Mouse (Mus musculus) right cerebral cortex, postnatal 25 days (tissue): ENCODE data around the gene Gm5460.

Experiments used
- DNase-seq: peaks from one replicate; pipeline ENCODE4 v3.0.0; 2022

Gm5460 gene

DNA sequence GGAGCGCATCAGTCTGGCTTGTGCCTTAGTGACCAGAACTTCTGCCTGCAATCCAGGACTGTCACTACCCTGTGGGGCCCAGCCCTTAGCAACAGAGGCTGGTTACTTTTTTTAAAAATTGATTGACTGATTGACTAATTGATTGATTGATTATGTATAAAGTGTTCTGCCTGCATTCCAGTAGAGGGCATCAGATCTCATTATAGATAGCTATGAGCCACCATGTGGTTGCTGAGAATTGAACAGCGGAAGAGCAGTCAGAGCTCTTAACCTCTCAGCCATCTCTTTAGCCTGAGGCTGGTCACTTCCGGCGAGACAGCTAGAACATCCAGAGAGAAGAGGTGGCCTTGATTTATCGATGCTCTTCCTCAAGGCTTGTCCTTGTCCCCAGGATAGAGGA is 60.7 kb downstream of the Gm5460 start:
- DNase-seq, result no peak

DNA sequence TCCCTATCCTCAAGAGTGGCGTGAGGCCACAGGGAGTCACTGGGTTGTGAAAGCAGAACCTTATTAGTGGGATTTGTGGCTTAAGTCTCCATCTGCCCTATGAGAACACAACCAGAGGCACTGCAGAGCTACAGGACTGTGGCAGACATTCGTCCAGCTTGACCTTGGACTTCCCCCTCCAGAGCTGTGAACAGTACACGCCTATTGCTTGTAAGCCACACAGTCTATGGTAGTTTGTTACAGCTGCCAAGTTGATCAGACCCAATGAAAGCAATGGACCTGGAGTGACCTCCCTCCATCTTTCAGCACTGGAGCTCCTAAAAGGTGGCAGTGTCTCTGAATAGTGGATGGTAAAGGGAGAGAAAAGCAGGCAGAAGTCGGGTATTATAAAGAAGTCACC is 61.7 kb downstream of the Gm5460 start:
- DNase-seq, result no peak

GRCm38 (mm10) chr14:34080321-34080997 is 63.9 kb downstream of the Gm5460 start:
- peak; percentile 48 for DNase-seq

- no peak for DNase-seq
Measured at GRCm38 (mm10) chr14:34085731-34086130, 69.2 kb downstream of the Gm5460 start, which contains the start of gene Anxa8. Gene Anxa8 (plus strand): TSS chr14:34085981.

- no peak for DNase-seq
Measured at GRCm38 (mm10) chr14:34086806-34087205, 70.2 kb downstream of the Gm5460 start.

DNA sequence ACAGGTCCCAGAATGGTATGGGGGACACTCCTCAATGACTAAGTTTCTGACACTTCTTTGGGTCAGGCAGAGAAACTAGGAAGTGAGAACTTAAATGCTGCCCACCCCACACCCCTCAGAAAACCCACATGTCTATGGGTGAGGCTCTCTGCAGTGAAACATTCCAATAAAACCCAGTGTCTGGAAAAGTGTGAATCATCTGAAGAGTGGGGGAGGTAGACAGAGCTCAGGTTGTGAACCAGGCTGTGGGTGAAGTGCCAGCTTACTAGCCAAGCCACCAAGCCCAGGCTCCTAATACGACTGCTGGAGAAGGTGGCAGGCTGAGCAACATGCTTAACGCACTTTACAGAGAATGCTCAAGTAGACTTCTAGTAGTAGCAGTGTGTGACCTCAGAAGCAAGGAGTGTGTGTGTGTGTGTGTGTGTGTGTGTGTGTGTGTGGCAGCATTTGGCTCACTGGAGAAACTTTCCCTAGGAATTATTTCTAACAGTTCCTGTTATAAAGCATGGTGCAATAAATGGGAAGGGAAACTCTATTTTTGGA is 71.4 kb downstream of the Gm5460 start:
- DNase-seq, result no peak

- DNase-seq, result no peak
Measured at GRCm38 (mm10) chr14:34089796-34090195, 73.2 kb downstream of the Gm5460 start.

GRCm38 (mm10) chr14:34091475-34091874 is 74.9 kb downstream of the Gm5460 start:
- no peak for DNase-seq

DNA sequence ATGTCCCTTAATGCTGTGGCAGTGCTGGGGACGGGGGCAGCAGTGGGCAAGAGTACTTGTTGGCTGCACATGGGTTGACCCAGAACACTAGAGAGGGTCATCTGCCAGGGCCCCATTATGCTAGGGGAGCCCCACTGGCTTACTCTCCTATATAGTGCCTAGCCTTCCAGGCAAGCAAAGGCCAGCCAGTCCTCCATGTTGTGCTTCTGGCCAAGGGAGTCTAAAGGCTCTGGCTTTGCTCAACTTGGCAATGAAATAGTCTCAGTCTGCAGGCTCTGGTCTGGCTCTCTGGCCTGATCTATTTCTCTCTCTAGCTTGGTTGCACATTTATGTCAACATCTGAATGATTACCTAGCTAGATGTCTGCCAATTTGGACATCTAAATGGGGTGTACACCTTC is 76.3 kb downstream of the Gm5460 start:
- no peak for DNase-seq

- no peak for DNase-seq
Measured at GRCm38 (mm10) chr14:34096161-34096560, 79.6 kb downstream of the Gm5460 start.
